Mouse (Mus musculus) cortical plate, adult 2 months (tissue): ENCODE results near the gene Dab2ip.

ENCODE experiments used
- CTCF ChIP-seq: fragments of 200-500 bp; IDR thresholded peaks from 2 replicates; pipeline ENCODE4 v1.5.1; 2011; ENCODE audit warnings: mild to moderate bottlenecking, control low read depth, low read length; ENCODE audit not compliant: insufficient read depth; ENCODE audit errors: extremely low read depth
- POLR2A ChIP-seq: fragments of 200-500 bp; IDR thresholded peaks from 2 replicates; pipeline ENCODE4 v1.6.1; 2011; ENCODE audit warnings: mild to moderate bottlenecking, low read length, control low read depth; ENCODE audit not compliant: insufficient read depth; ENCODE audit errors: extremely low read depth

GRCm38 (mm10) chr2:35751781-35752505 lies 193.9 kb downstream of the Dab2ip start:
- TF ChIP-seq CTCF = no peak
- TF ChIP-seq POLR2A = no peak
